Mouse (Mus musculus) forebrain, postnatal 0 days (tissue): ENCODE measurements around the gene Thrap3. TPM values are rescaled to one million over a fixed set of nuclear protein-coding genes. Genes with fewer than 3 reads are reported as not detected.

Source experiments
- ATAC-seq: fragments of 200-750 bp; cut with Nextera tagmentation; 2 replicates; pipeline ENCODE4 v1.8.0; 2017; ENCODE audit warnings: mild to moderate bottlenecking, moderate library complexity
- DNase-seq: peaks from one replicate; pipeline ENCODE4 v3.0.0-alpha.2; 2015
- H3K27ac ChIP-seq: fragments of 300-500 bp; sonication (generic); 2 replicates; pipeline ENCODE4 v1.5.1; 2014; ENCODE audit warnings: low read depth, mild to moderate bottlenecking, antibody characterized with exemption, low read length, moderate library complexity, mixed read lengths
- H3K27me3 ChIP-seq: fragments of 300-500 bp; sonication (generic); 2 replicates; pipeline ENCODE4 v1.6.1; 2014; ENCODE audit warnings: mild to moderate bottlenecking, low read length, mixed read lengths; ENCODE audit not compliant: insufficient read depth
- H3K36me3 ChIP-seq: fragments of 300-500 bp; sonication (generic); 2 replicates; pipeline ENCODE4 v1.6.1; 2014; ENCODE audit warnings: mild to moderate bottlenecking, moderate library complexity; ENCODE audit not compliant: insufficient read depth
- H3K4me1 ChIP-seq: fragments of 300-500 bp; sonication (generic); 2 replicates; pipeline ENCODE4 v1.6.1; 2014; ENCODE audit warnings: antibody characterized with exemption; ENCODE audit not compliant: insufficient read depth
- H3K4me2 ChIP-seq: fragments of 300-500 bp; sonication (generic); 2 replicates; pipeline ENCODE4 v1.6.1; 2014; ENCODE audit warnings: low read depth, mild to moderate bottlenecking, moderate library complexity
- H3K4me3 ChIP-seq: fragments of 300-500 bp; sonication (generic); 2 replicates; pipeline ENCODE4 v1.5.1; 2014; ENCODE audit warnings: low read depth, low read length, mixed read lengths
- H3K9ac ChIP-seq: fragments of 300-500 bp; sonication (generic); 2 replicates; pipeline ENCODE4 v1.6.1; 2014; ENCODE audit warnings: mild to moderate bottlenecking
- H3K9me3 ChIP-seq: fragments of 300-500 bp; sonication (generic); 2 replicates; pipeline ENCODE4 v1.6.1; 2016; ENCODE audit warnings: low read length
- CTCF ChIP-seq: sonication (generic); IDR thresholded peaks from 2 replicates; pipeline ENCODE4 v1.5.1; 2016; ENCODE audit warnings: antibody characterized with exemption, control low read depth, low read depth
- WGBS: fragments of 180-500 bp; shearing (Covaris S2); extraction: QIAGEN DNeasy Blood & Tissue Kit; methylation state at CpG from one replicate; pipeline ENCODE4 v1.1.7; 2014; 5-methylcytosine and 5-hydroxymethylcytosine counted together
- polyA plus RNA-seq: library from polyadenylated mRNA; unstranded; fragments of >200 nt; fragmentation: Nextera tagmentation; extraction: Ambion mirVana; gene quantifications from 2 replicates; pipeline ENCODE4 v1.2.1, GENCODE M21; 2015
- total RNA-seq: library from RNA; depleted of rRNA; stranded (reverse); fragments of >200 nt; gene quantifications from 2 replicates; pipeline ENCODE4 v1.2.3, GENCODE M21; 2014

The Thrap3 gene
- total and polyA plus RNA-seq, 2 experiments from 2014 or later = 111 to 165 TPM

DNA sequence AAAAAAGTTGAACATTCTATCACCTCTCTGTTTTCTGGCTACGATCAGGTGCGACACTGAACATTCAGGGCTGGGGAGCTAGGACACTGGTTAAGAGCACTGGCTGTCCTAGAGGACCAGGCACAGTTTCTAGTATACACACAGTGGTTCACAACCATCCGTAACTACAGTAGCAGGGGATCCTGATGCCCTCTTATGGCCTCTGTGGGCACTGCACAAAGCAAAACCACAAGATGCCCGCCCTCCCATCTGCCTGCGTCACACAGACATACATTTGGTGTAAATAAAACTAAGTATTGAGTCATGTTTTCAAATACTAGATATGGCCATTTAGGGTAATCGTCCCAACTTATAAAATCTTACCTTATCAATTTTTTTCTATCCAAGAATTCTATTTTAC lies 45.0 kb downstream of the Thrap3 start:
- no peak for ATAC-seq
- no peak overlapping the region for H3K4me3 ChIP-seq
- no peaks in the 10 kb centered on the region for H3K36me3 ChIP-seq
- no peaks in the 10 kb centered on the region for H3K27me3 ChIP-seq
- H3K9ac ChIP-seq = no peak overlapping the region
- WGBS = 89% methylated on average over 6 of the region's 6 CpGs
- no peak for DNase-seq
- TF ChIP-seq CTCF = 0 out of 2 replicates have a peak, but pooled peaks have one; percentile 8
- no peaks in the 10 kb centered on the region for H3K9me3 ChIP-seq
- no peak overlapping the region for H3K27ac ChIP-seq
- H3K4me2 ChIP-seq = no peak overlapping the region
- H3K4me1 ChIP-seq = no peaks in the 10 kb centered on the region

DNA sequence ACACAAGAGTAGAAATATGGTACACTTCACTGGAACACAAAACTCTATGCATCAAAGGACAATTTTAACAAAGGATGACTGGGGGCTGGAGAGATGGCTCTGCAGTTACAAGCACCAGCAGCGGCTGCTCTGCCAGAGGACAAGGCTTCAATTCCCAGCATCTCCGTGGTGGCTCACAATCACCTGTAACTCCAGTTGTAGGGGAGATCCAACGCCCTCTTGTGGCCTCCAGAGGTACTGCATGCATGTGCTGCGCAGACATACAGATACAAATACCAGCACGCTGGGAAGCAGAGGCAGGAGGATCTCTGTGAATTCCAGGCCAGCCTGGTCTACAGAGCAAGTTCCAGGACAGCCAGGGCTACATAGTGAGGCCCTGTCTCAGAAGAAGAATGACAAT lies 45.9 kb downstream of the Thrap3 start:
- H3K36me3 ChIP-seq = no peaks in the 10 kb centered on the region
- no peak overlapping the region for H3K9ac ChIP-seq
- no peak overlapping the region for H3K4me3 ChIP-seq
- DNase-seq (no peak), ATAC-seq (no peak)
- no peak overlapping the region for H3K27ac ChIP-seq
- 50% methylated on average over 5 of the region's 5 CpGs for WGBS
- TF ChIP-seq CTCF = peak; percentile 69
- H3K9me3 ChIP-seq = no peaks in the 10 kb centered on the region
- H3K4me1 ChIP-seq = no peaks in the 10 kb centered on the region
- H3K4me2 ChIP-seq = no peak overlapping the region
- H3K27me3 ChIP-seq = no peaks in the 10 kb centered on the region

DNA sequence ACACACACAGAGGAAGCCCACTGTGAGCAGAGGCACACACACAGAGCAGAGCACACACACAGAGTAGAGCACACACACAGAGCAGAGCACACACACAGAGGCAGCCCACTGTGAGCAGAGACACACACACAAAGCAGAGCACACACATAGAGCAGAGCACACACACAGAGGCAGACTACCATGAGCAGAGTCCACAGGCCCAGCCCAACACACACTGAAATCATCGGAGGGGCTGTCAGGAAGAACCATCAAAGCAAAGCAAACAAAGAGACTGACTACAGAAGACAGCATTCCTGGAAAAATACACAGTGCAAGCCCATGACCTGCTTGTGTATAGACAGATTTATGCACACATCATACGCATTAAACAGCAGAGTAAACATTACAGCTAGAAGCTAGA lies 46.7 kb downstream of the Thrap3 start:
- H3K9me3 ChIP-seq = no peaks in the 10 kb centered on the region
- no peaks in the 10 kb centered on the region for H3K36me3 ChIP-seq
- 0 out of 2 replicates have a peak, but pooled peaks have one; percentile 6 for ATAC-seq
- no peaks in the 10 kb centered on the region for H3K27me3 ChIP-seq
- H3K9ac ChIP-seq = no peak overlapping the region
- H3K27ac ChIP-seq = no peak overlapping the region; the same call in 1 of the 2 replicates
- WGBS = 61% methylated on average over 2 of the region's 2 CpGs
- H3K4me1 ChIP-seq = no peaks in the 10 kb centered on the region
- H3K4me2 ChIP-seq = no peak overlapping the region
- no peak for DNase-seq
- no peak for TF ChIP-seq CTCF
- H3K4me3 ChIP-seq = no peak overlapping the region

DNA sequence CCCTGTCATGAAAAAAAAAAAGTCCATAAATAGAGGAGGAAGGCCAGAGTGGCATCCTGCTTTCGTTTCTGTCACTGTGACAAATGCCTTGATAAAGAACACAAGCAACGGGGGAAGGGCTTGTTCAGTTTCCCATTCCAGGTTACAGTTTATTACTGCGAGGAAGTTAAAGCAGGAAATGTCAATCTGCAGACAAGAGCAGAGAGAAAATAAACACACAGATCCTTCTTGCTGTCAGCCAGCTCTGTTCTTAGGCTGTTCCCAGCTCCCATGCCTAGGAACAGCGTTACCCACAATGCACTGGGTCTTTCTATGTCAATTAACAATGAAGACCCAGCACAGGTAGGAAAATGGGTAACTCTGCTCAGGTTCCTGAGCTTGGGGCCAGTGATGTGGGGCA lies 47.4 kb downstream of the Thrap3 start:
- no peak overlapping the region for H3K4me2 ChIP-seq
- 80% methylated on average over 4 of the region's 4 CpGs for WGBS
- peak overlapping the region; percentile 15; the same call in 1 of the 2 replicates for H3K27ac ChIP-seq
- no peak overlapping the region for H3K4me3 ChIP-seq
- no peaks in the 10 kb centered on the region for H3K9me3 ChIP-seq
- 0 out of 2 replicates have a peak, but pooled peaks cover 3% of the 10 kb centered on the region for H3K27me3 ChIP-seq
- no peaks in the 10 kb centered on the region for H3K36me3 ChIP-seq
- no peak for TF ChIP-seq CTCF
- DNase-seq = no peak
- no peak for ATAC-seq
- no peaks in the 10 kb centered on the region for H3K4me1 ChIP-seq
- no peak overlapping the region for H3K9ac ChIP-seq

DNA sequence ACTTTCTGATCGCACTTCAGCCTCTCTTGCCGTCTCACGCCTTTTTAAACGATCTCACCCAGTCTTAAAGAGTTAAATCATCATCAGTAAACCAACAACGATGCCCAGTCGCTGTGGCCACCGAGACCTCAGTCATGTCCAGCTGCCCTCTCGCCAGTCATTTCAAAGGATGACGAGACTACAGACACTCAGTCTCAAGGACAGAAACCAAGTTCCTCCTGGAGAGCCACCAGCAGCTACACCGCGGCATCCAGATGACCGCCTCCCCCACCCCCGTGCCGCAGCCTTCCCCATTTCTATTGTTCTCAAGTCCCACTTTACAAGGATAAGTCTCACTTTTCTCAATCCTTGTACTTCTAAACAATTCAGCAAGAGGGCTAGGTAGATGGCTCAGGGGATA lies 49.7 kb downstream of the Thrap3 start:
- Histone ChIP-seq H3K36me3 (no peaks in the 10 kb centered on the region), H3K27ac (no peak overlapping the region), H3K9me3 (no peaks in the 10 kb centered on the region), H3K4me1 (peaks cover 2% of the 10 kb centered on the region; the same call in 1 of the 2 replicates), H3K4me2 (no peak overlapping the region), H3K4me3 (no peak overlapping the region), H3K27me3 (peaks cover 24% of the 10 kb centered on the region), H3K9ac (no peak overlapping the region)
- ATAC-seq (no peak), DNase-seq (no peak)
- 54% methylated on average over 14 of the region's 14 CpGs for WGBS
- no peak for TF ChIP-seq CTCF

DNA sequence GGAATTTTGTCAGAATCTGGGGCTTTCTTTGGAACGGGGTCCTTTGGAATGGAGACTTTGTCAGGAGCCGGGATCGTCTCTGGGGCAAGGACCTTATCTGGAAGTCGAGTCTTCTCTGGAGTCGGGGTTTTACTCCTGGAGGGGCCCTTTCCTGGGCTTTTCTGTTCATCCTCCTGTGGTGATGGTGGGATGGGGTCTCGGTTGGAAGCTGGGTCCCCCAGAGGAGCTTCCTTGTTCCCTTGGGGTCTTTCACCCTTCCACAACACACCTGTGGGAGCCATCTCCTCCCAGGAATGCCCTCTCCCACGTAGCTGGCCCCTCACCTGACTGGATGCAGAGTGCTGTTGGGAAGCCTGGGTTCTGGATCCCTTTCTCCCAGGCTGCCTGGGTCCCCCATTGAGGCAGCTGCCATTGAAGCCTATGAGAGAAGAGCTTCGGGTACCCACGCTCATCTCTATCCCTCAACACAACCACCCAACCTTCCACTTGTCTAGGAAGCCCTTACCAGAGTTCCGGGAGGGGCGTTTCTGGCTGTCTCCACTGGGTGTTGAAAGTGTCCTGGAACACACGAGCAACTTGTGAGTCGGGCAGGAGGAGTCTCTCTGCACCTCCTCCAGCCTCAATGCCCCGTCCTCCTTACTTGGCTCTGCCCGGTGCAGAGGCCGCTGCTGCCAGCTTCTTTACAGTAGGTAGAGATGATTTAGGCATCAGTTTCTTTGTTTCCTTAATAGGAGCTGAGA lies 50.7 kb downstream of the Thrap3 start:
- no peak for ATAC-seq
- TF ChIP-seq CTCF = no peak
- Histone ChIP-seq H3K4me1 (peaks cover 2% of the 10 kb centered on the region; the same call in 1 of the 2 replicates), H3K4me2 (no peak overlapping the region), H3K9ac (no peak overlapping the region), H3K36me3 (no peaks in the 10 kb centered on the region), H3K9me3 (no peaks in the 10 kb centered on the region), H3K27ac (no peak overlapping the region), H3K27me3 (peaks cover 30% of the 10 kb centered on the region), H3K4me3 (no peak overlapping the region)
- WGBS = 84% methylated on average over 16 of the region's 16 CpGs
- no peak for DNase-seq

DNA sequence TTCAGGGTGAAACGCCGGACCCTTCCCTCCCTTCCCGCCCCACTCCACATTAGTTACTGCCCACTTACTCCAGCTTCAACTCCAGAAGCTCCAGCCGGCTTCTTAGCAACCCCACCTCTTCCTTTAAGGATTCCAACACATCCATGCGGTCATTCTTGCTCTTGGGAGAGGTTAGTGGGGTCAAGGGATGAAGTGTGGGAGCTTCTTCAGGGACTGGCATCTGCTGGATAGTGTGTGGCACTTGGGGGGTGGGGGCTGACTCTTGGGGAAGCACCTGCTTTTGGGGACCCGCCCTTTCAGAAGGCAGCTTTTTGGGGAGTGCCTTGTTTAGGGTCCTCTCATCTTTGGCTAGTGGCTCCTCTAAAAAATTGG lies 51.6 kb downstream of the Thrap3 start:
- Histone ChIP-seq H3K36me3 (no peaks in the 10 kb centered on the region), H3K9me3 (no peaks in the 10 kb centered on the region), H3K27ac (no peak overlapping the region), H3K4me2 (no peak overlapping the region), H3K27me3 (peaks cover 30% of the 10 kb centered on the region), H3K4me3 (no peak overlapping the region), H3K9ac (no peak overlapping the region), H3K4me1 (peaks cover 2% of the 10 kb centered on the region; the same call in 1 of the 2 replicates)
- TF ChIP-seq CTCF = no peak
- DNase-seq = no peak
- no peak for ATAC-seq
- WGBS = 88% methylated on average over 6 of the region's 6 CpGs
